ENCODE assay signal across 8 mouse cellular contexts in the genomic region with DNA sequence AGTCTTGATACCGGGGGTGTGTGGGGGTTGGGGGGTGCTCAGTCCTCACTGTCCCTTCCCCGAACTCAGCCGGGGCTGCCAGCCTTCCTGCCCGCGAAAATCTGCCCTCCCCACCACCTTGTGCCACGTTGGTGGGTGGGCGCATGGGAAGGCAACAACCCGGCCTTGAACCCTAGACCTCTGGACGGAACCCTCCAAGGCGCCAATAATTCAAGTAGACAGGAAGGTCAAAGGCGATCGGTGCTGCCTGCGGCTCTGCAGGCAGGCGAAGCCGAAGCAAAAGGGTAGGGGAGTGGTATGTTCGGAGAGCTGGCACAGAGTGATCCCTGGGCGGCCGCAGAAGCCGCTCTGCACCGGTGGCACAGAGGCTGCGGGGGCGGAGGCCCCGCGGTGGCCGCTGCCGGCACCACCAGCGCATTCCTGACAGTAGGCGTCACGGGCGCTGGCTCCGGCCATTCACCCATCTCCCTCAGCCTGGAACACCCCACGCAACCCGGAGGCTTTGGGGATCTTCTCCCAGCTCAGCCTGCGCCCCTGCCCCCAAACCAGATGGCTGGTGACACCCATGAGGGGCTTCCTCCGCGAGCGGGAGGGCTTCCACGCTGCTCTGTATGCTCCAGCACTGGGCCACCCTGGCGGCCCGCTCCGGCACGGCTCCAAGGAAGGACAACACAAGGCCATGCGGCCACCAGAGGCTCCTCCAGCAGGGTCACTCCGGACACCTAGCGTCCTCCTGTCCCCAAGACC. TPM values are rescaled to one million over a fixed set of nuclear protein-coding genes. Genes with fewer than 3 reads are reported as not detected.
DNase-seq lines count a peak whose midpoint lies in the region; ATAC-seq and TF ChIP-seq lines count a peak whose summit lies in the region.

No protein-coding gene starts in this region.

- TF ChIP-seq POLR2A in ES-Bruce4 (IDR thresholded peaks at IDR 0.05; ENCODE audit: insufficient read depth, low read length), result no peak

- peak; percentile 65 for DNase-seq in cerebellum, adult 11-12 months
- peak; percentile 76 for DNase-seq in forebrain, postnatal 0 days
- peak; percentile 83 to 85 for DNase-seq in heart, postnatal 14 days
- peak; percentile 44 to 52 for DNase-seq in layer of hippocampus, adult 18-20 months (ENCODE audit: low spot score in 2 of 2)
- DNase-seq in liver, postnatal 0 days, result peak; percentile 73
- DNase-seq in testis, postnatal 10 days (ENCODE audit: low spot score), result peak; percentile 86

- intact Hi-C loops in heart, postnatal 14 days (cut with DNase I), result loop anchor here (5.0 to 10.0 kb wide), 5 partner anchors 100 to 840 kb away; no protein-coding TSS in a partner anchor

- H3K27ac ChIP-seq in ES-Bruce4 (ENCODE audit: insufficient read depth, low read length), result no peak overlapping the region
- peak overlapping the region; percentile 89 for H3K27ac ChIP-seq in forebrain, postnatal 0 days (ENCODE audit: low read depth, low read length)
- peak overlapping the region; percentile 90 for H3K27ac ChIP-seq in liver, postnatal 0 days (ENCODE audit: low read depth)
- peak overlapping the region; percentile 91 for H3K27ac ChIP-seq in neural tube, embryonic 12.5 days

- H3K36me3 ChIP-seq in ES-Bruce4 (ENCODE audit: control insufficient read depth, insufficient read depth, low read length, poor library complexity, severe bottlenecking), result no peaks in the 10 kb centered on the region
- H3K36me3 ChIP-seq in forebrain, postnatal 0 days (ENCODE audit: insufficient read depth), result no peaks in the 10 kb centered on the region
- no peaks in the 10 kb centered on the region for H3K36me3 ChIP-seq in liver, postnatal 0 days (replicated peaks; ENCODE audit: insufficient read depth, low read length)
- H3K36me3 ChIP-seq in neural tube, embryonic 12.5 days, result peaks cover 7% of the 10 kb centered on the region

- no peaks in the 10 kb centered on the region for H3K27me3 ChIP-seq in ES-Bruce4 (ENCODE audit: control insufficient read depth, insufficient read depth, low read length, poor library complexity, severe bottlenecking)
- H3K27me3 ChIP-seq in forebrain, postnatal 0 days (ENCODE audit: insufficient read depth, low read length), result no peaks in the 10 kb centered on the region
- 0 out of 2 replicates have a peak, but pooled peaks cover 4% of the 10 kb centered on the region for H3K27me3 ChIP-seq in liver, postnatal 0 days (ENCODE audit: insufficient read depth, low read length)
- no peaks in the 10 kb centered on the region for H3K27me3 ChIP-seq in neural tube, embryonic 12.5 days (replicated peaks)

- TF ChIP-seq CTCF in ES-Bruce4 (IDR thresholded peaks at IDR 0.05; ENCODE audit: low read depth, low read length), result no peak
- peak; percentile 54; the same call in 1 of the 2 replicates for TF ChIP-seq CTCF in forebrain, postnatal 0 days (IDR thresholded peaks at IDR 0.05; ENCODE audit: low read depth)
- peak; percentile 54 for TF ChIP-seq CTCF in liver, postnatal 0 days (IDR thresholded peaks at IDR 0.05; ENCODE audit: low read depth)

- H3K9ac ChIP-seq in ES-Bruce4 (ENCODE audit: low read depth, poor library complexity, severe bottlenecking), result peak overlapping the region; percentile 86
- H3K9ac ChIP-seq in forebrain, postnatal 0 days, result peak overlapping the region; percentile 92
- H3K9ac ChIP-seq in liver, postnatal 0 days (replicated peaks), result peak overlapping the region; percentile 79
- peak overlapping the region; percentile 98 for H3K9ac ChIP-seq in neural tube, embryonic 12.5 days

- TF ChIP-seq EP300 in ES-Bruce4 (IDR thresholded peaks at IDR 0.05; ENCODE audit: insufficient read depth, low read depth, low read length), result no peak
- no peak for TF ChIP-seq EP300 in liver, postnatal 0 days (IDR thresholded peaks at IDR 0.05; ENCODE audit: low read depth)

- peak overlapping the region; percentile 78 for H3K4me2 ChIP-seq in forebrain, postnatal 0 days (ENCODE audit: low read depth)
- peak overlapping the region; percentile 75 for H3K4me2 ChIP-seq in liver, postnatal 0 days (ENCODE audit: low read depth, low read length)
- H3K4me2 ChIP-seq in neural tube, embryonic 12.5 days (replicated peaks), result peak overlapping the region; percentile 72

- peak; percentile 53 for ATAC-seq in forebrain, postnatal 0 days
- ATAC-seq in liver, postnatal 0 days, result peak; percentile 81
- ATAC-seq in neural tube, embryonic 12.5 days (ENCODE audit: low FRiP score, low read depth), result peak; percentile 52

- under 1% methylated on average over 44 of the region's 45 CpGs for WGBS in forebrain, postnatal 0 days
- 1% methylated on average over 34 of the region's 45 CpGs for WGBS in liver, postnatal 0 days (ENCODE audit: insufficient replicate concordance)
- under 1% methylated on average over 45 of the region's 45 CpGs for WGBS in neural tube, embryonic 12.5 days

- H3K9me3 ChIP-seq in ES-Bruce4 (replicated peaks; ENCODE audit: control insufficient read depth, insufficient read depth, low read length, poor library complexity, severe bottlenecking), result no peaks in the 10 kb centered on the region
- no peaks in the 10 kb centered on the region for H3K9me3 ChIP-seq in forebrain, postnatal 0 days (ENCODE audit: low read length)
- no peaks in the 10 kb centered on the region for H3K9me3 ChIP-seq in liver, postnatal 0 days (ENCODE audit: low read length)
- no peaks in the 10 kb centered on the region for H3K9me3 ChIP-seq in neural tube, embryonic 12.5 days

- H3K4me3 ChIP-seq in ES-Bruce4 (ENCODE audit: low read depth, low read length), result peak overlapping the region; percentile 64
- H3K4me3 ChIP-seq in forebrain, postnatal 0 days (ENCODE audit: low read depth, low read length), result peak overlapping the region; percentile 60
- peak overlapping the region; percentile 71 for H3K4me3 ChIP-seq in liver, postnatal 0 days (ENCODE audit: low read depth, low read length)
- H3K4me3 ChIP-seq in neural tube, embryonic 12.5 days, result peak overlapping the region; percentile 98

- H3K4me1 ChIP-seq in ES-Bruce4 (ENCODE audit: control insufficient read depth, insufficient read depth, low read length), result no peaks in the 10 kb centered on the region
- H3K4me1 ChIP-seq in forebrain, postnatal 0 days (ENCODE audit: insufficient read depth), result peaks cover 7% of the 10 kb centered on the region; the same call in 1 of the 2 replicates
- H3K4me1 ChIP-seq in liver, postnatal 0 days (ENCODE audit: insufficient read depth), result peaks cover 10% of the 10 kb centered on the region; the same call in 1 of the 2 replicates
- peaks cover 26% of the 10 kb centered on the region for H3K4me1 ChIP-seq in neural tube, embryonic 12.5 days

RNA-seq across cellular contexts. Expression of a gene that starts 1.4 kb away (rescaled TPM):
- 64.0 and 69.9 TPM in 2 replicates for polyA plus RNA-seq in ES-Bruce4 (2011; ENCODE audit: insufficient read depth, insufficient read length, low read depth, missing spikeins)
- total RNA-seq in forebrain, postnatal 0 days (2014; rRNA removed), result 78.8 and 103 TPM in 2 replicates
- polyA plus RNA-seq in forebrain, postnatal 0 days (2015; fragmentation: Nextera tagmentation; extraction: Ambion mirVana), result 62.3 and 72.7 TPM in 2 replicates
- 10 to 100 TPM; 21.0 to 23.3 TPM for total RNA-seq in heart, postnatal 14 days (2021)
- 10 to 100 TPM; 11.7 to 12.0 TPM for total RNA-seq in layer of hippocampus, adult 18-20 months (2021)
- 12.1 and 13.6 TPM in 2 replicates for polyA plus RNA-seq in liver, postnatal 0 days (2015; fragmentation: Nextera tagmentation; extraction: Ambion mirVana)
- polyA plus RNA-seq in neural tube, embryonic 12.5 days (2016; fragmentation: Nextera tagmentation; extraction: Ambion mirVana), result 257 and 270 TPM in 2 replicates
